ENCODE assay signal across 16 mouse cellular contexts in genomic region chr13:44218266-44218665, GRCm38 (mm10).
"Had no signal": no experiment of that assay in that cellular context is flagged by ENCODE, and none has a peak within 500 bp of the region (broad histone marks: within the 10 kb centered on the region; RNA-seq: fewer than 3 reads in every experiment).

No protein-coding gene starts in this region.

- H3K27ac ChIP-seq: limb, embryonic 12.5 days; liver, embryonic 13.5 days; lung, embryonic 15.5 days; macrophage; neural tube, embryonic 12.5 days had no signal

- DNase-seq: kidney, adult 9 months; kidney, postnatal 25 days; layer of hippocampus, adult 9-11 months; layer of hippocampus, postnatal 36 days; liver; liver, embryonic 13.5 days; liver, postnatal 0 days; lung, postnatal 14 days; right cerebral cortex, postnatal 14 days; thymus, postnatal 36 days had no signal

- H3K36me3 ChIP-seq: limb, embryonic 12.5 days; liver, embryonic 13.5 days; lung, embryonic 15.5 days; neural tube, embryonic 12.5 days had no signal

- ATAC-seq: intestine, postnatal 0 days; liver, postnatal 0 days had no signal

- H3K9me3 ChIP-seq: limb, embryonic 12.5 days; liver, embryonic 13.5 days; lung, embryonic 15.5 days; neural tube, embryonic 12.5 days had no signal

- H3K9ac ChIP-seq: limb, embryonic 12.5 days; liver, embryonic 13.5 days; liver, postnatal 0 days; lung, embryonic 15.5 days; neural tube, embryonic 12.5 days had no signal

- H3K4me3 ChIP-seq: limb, embryonic 12.5 days; liver, embryonic 13.5 days; lung, embryonic 15.5 days; megakaryocyte, embryonic 14.5 days; neural tube, embryonic 12.5 days had no signal

- H3K27me3 ChIP-seq: lung, embryonic 15.5 days; neural tube, embryonic 12.5 days had no signal

- H3K4me2 ChIP-seq: limb, embryonic 12.5 days; liver, embryonic 13.5 days; lung, embryonic 15.5 days; neural tube, embryonic 12.5 days had no signal
